Mouse (Mus musculus) cortical plate, adult 2 months (tissue): Measurements from ENCODE around the gene Tnnc1.

ENCODE experiments used
- CTCF ChIP-seq: fragments of 200-500 bp; IDR thresholded peaks from 2 replicates; pipeline ENCODE4 v1.5.1; 2011; ENCODE audit warnings: mild to moderate bottlenecking, control low read depth, low read length; ENCODE audit not compliant: insufficient read depth; ENCODE audit errors: extremely low read depth
- POLR2A ChIP-seq: fragments of 200-500 bp; IDR thresholded peaks from 2 replicates; pipeline ENCODE4 v1.6.1; 2011; ENCODE audit warnings: mild to moderate bottlenecking, low read length, control low read depth; ENCODE audit not compliant: insufficient read depth; ENCODE audit errors: extremely low read depth

DNA sequence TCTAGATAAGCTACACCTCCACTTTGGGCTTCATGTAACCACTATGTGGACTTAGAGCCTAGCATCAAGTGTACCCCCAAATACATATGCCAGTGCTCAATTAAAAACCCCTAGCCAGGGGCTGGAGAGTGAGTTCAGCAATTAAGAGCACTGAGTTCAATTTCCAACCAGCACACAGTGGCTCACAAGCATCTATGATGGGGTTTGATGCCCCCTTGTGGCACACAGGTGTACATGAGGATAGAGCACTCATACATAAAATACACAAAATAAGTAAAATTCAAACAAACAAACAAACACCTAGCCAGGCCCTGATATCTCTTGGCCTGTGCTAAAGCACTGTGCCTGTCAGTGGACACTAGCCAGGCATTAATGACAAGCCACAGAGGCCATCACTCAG, 12.1 kb upstream of the Tnnc1 start:
- TF ChIP-seq CTCF (peak; percentile 52), POLR2A (no peak)
